Mouse (Mus musculus) liver, embryonic 16.5 days (tissue): ENCODE measurements around the gene Ube2n. TPM values are rescaled to one million over a fixed set of nuclear protein-coding genes. Genes with fewer than 3 reads are reported as not detected.

Source experiments
- ATAC-seq: fragments of 200-750 bp; cut with Nextera tagmentation; 2 replicates; pipeline ENCODE4 v1.8.0; 2017; ENCODE audit warnings: low read depth, mild to moderate bottlenecking, moderate number of reproducible peaks, moderate library complexity
- H3K27ac ChIP-seq: fragments of 300-500 bp; sonication (generic); 2 replicates; pipeline ENCODE4 v1.5.1; 2014; ENCODE audit warnings: mild to moderate bottlenecking, low read length
- H3K27me3 ChIP-seq: fragments of 300-500 bp; sonication (generic); 2 replicates; pipeline ENCODE4 v1.6.1; 2014; ENCODE audit warnings: low read depth, low read length, mixed read lengths; ENCODE audit not compliant: control insufficient read depth, insufficient read depth
- H3K36me3 ChIP-seq: fragments of 300-500 bp; sonication (generic); 2 replicates; pipeline ENCODE4 v1.6.1; 2014; ENCODE audit warnings: mild to moderate bottlenecking; ENCODE audit not compliant: control insufficient read depth, insufficient read depth
- H3K4me1 ChIP-seq: fragments of 300-500 bp; sonication (generic); 2 replicates; pipeline ENCODE4 v1.6.1; 2014; ENCODE audit warnings: low read depth, low read length, mixed read lengths; ENCODE audit not compliant: control insufficient read depth
- H3K4me2 ChIP-seq: fragments of 300-500 bp; sonication (generic); 2 replicates; pipeline ENCODE4 v1.6.1; 2014; ENCODE audit warnings: low read depth, low read length, mixed read lengths
- H3K4me3 ChIP-seq: fragments of 300-500 bp; sonication (generic); 2 replicates; pipeline ENCODE4 v1.5.1; 2014; ENCODE audit warnings: low read depth, mild to moderate bottlenecking, low read length
- H3K9ac ChIP-seq: fragments of 300-500 bp; sonication (generic); 2 replicates; pipeline ENCODE4 v1.6.1; 2014; ENCODE audit warnings: low read depth, low read length
- H3K9me3 ChIP-seq: fragments of 300-500 bp; sonication (generic); replicated peaks from 2 replicates; pipeline ENCODE4 v1.6.1; 2016; ENCODE audit warnings: low read length; ENCODE audit not compliant: control insufficient read depth
- WGBS: fragments of 180-500 bp; shearing (Covaris S2); extraction: QIAGEN DNeasy Blood & Tissue Kit; methylation state at CpG from one replicate; pipeline ENCODE4 v1.1.7; 2014; ENCODE audit not compliant: insufficient replicate concordance; 5-methylcytosine and 5-hydroxymethylcytosine counted together
- polyA plus RNA-seq: library from polyadenylated mRNA; unstranded; fragments of >200 nt; fragmentation: Nextera tagmentation; extraction: Ambion mirVana; gene quantifications from 2 replicates; pipeline ENCODE4 v1.2.1, GENCODE M21; 2015

Ube2n gene
- 103 and 118 TPM in 2 replicates for polyA plus RNA-seq

- ATAC-seq, result peak; percentile 93
- H3K4me2 ChIP-seq, result peak within 1 kb of the TSS; percentile 83
- WGBS, result under 1% methylated on average over 79 of the region's 81 CpGs
- peak within 1 kb of the TSS; percentile 98 for H3K9ac ChIP-seq
- H3K4me1 ChIP-seq, result peaks cover 17% of the 10 kb centered on the region
- no peaks in the 10 kb centered on the region for H3K36me3 ChIP-seq
- no peaks in the 10 kb centered on the region for H3K27me3 ChIP-seq
- H3K9me3 ChIP-seq, result no peaks in the 10 kb centered on the region
- H3K27ac ChIP-seq, result peak within 1 kb of the TSS; percentile 97
- H3K4me3 ChIP-seq, result peak within 1 kb of the TSS; percentile 99
These were observed at the start of gene Ube2n for GRCm38 (mm10) chr10:95514656-95515292. TSS of gene Ube2n (plus strand) at chr10:95515145.

DNA sequence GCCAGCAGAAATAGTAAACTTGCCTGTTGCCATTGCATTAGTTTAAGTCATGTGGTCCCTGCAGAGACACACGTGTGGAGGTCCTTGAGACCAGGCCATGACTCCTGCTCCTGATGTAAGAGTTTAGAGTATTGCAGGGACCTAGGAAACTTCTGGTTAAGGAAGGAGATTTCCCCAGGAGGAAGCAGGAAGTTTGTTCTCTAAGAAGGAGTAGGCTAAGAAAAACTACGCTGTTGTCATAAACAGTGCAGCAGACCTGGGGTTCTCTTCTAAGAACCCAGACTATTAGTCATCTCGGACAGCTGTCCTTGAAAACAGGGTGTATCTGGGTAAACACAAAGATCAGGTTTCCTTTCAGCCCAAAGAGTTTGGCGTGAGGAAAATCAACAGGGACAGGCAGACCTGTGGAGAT, 49.5 kb upstream of the Ube2n start:
- no peak for ATAC-seq
- no peak overlapping the region for H3K9ac ChIP-seq
- no peaks in the 10 kb centered on the region for H3K27me3 ChIP-seq
- H3K9me3 ChIP-seq, result no peaks in the 10 kb centered on the region
- WGBS, result 31% methylated on average over 4 of the region's 4 CpGs
- H3K4me1 ChIP-seq, result no peaks in the 10 kb centered on the region
- H3K36me3 ChIP-seq, result no peaks in the 10 kb centered on the region
- no peak overlapping the region for H3K4me3 ChIP-seq
- no peak overlapping the region for H3K27ac ChIP-seq
- H3K4me2 ChIP-seq, result no peak overlapping the region

GRCm38 (mm10) chr10:95468894-95469293, 46.1 kb upstream of the Ube2n start:
- no peak overlapping the region for H3K27ac ChIP-seq
- H3K9me3 ChIP-seq, result no peaks in the 10 kb centered on the region
- H3K4me3 ChIP-seq, result no peak overlapping the region
- H3K27me3 ChIP-seq, result no peaks in the 10 kb centered on the region
- WGBS, result 52% methylated on average over 4 of the region's 4 CpGs
- H3K4me1 ChIP-seq, result no peaks in the 10 kb centered on the region
- ATAC-seq, result no peak
- H3K36me3 ChIP-seq, result no peaks in the 10 kb centered on the region
- H3K9ac ChIP-seq, result no peak overlapping the region
- no peak overlapping the region for H3K4me2 ChIP-seq

DNA sequence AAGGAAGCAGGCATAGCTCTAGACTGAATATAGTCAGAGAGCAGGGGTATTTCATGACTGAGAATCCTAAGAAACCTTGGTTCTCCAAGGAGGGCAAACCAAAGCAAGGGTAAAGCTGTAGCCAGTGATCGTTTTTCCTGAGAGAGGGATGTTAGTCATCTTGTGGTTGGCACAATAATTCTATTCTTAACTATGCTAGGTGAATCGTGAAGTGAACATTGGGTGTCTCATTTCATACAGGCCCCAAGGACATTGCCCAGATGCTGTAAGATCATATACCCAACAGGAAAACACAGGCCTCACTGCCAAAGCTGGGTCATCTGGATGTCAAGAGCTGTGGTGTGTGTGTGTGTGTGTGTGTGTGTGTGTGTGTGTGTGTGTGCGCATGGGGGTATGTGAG, 43.8 kb upstream of the Ube2n start:
- no peak overlapping the region for H3K4me3 ChIP-seq
- no peak for ATAC-seq
- H3K36me3 ChIP-seq, result no peaks in the 10 kb centered on the region
- H3K4me1 ChIP-seq, result no peaks in the 10 kb centered on the region
- H3K9me3 ChIP-seq, result no peaks in the 10 kb centered on the region
- no peak overlapping the region for H3K27ac ChIP-seq
- H3K9ac ChIP-seq, result no peak overlapping the region
- WGBS, result 55% methylated on average over 3 of the region's 3 CpGs
- no peak overlapping the region for H3K4me2 ChIP-seq
- no peaks in the 10 kb centered on the region for H3K27me3 ChIP-seq

DNA sequence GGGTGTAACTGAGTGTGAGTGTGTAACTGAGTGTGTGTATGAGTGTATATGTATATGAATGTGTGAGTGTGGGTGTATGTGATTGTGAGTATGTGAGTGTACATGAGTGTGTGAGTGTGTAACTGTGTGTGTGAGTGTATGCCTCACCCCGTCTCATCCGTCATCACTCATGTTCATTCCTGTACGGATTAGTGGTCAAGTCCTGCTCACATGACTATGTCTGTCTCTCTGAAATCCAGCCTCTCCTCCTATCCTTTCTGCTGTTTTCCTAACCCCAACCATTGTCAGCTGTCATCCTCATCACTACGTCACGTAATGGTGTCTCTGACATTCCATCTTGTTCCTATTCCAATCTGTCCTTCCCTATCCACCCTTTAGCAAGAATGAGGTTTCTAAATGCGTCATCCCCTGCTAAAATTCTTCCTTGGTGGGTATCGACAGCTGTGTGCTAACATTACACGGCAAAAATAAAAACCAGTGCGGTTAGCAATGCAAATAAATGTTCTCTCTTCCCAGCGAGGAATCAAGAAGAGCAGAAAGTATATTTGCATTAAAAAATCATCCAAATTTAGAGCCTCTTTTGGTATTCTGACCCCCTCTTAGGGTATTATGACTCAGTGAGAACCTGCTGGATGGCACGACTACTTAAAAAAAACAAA, 42.9 kb upstream of the Ube2n start:
- no peak overlapping the region for H3K4me3 ChIP-seq
- no peaks in the 10 kb centered on the region for H3K9me3 ChIP-seq
- no peak for ATAC-seq
- H3K27ac ChIP-seq, result no peak overlapping the region
- no peaks in the 10 kb centered on the region for H3K27me3 ChIP-seq
- H3K4me1 ChIP-seq, result no peaks in the 10 kb centered on the region
- H3K4me2 ChIP-seq, result no peak overlapping the region
- H3K36me3 ChIP-seq, result no peaks in the 10 kb centered on the region
- no peak overlapping the region for H3K9ac ChIP-seq
- 69% methylated on average over 11 of the region's 11 CpGs for WGBS

- Histone ChIP-seq H3K9me3 (no peaks in the 10 kb centered on the region), H3K4me3 (no peak overlapping the region), H3K27me3 (no peaks in the 10 kb centered on the region), H3K4me1 (no peaks in the 10 kb centered on the region), H3K9ac (no peak overlapping the region), H3K4me2 (no peak overlapping the region), H3K27ac (no peak overlapping the region), H3K36me3 (no peaks in the 10 kb centered on the region)
- WGBS, result 13% methylated on average over 10 of the region's 10 CpGs
- ATAC-seq, result no peak
These were observed 39.0 kb upstream of the Ube2n start for GRCm38 (mm10) chr10:95475923-95476322.

DNA sequence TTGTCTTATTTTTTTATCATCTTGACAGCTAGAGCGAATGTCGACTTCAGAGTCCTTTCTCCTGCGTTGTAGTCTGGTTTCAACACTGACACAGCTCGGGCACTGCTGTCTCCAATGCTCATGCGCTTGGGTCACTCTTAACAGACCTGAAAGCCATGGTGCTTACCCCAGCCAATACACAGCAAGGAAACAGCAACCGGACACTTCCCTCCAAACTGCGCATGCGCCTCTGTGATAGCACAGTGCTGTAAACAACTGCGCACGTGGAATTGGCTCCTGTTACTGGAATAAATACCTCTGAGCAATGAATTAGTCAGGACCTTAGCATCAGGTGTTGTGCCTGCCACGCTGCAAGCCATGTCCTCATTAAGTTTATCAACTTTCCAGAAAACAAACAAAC, 37.4 kb upstream of the Ube2n start:
- WGBS, result 70% methylated on average over 11 of the region's 11 CpGs
- H3K9me3 ChIP-seq, result no peaks in the 10 kb centered on the region
- no peak overlapping the region for H3K4me3 ChIP-seq
- H3K36me3 ChIP-seq, result no peaks in the 10 kb centered on the region
- no peaks in the 10 kb centered on the region for H3K4me1 ChIP-seq
- H3K27ac ChIP-seq, result no peak overlapping the region
- no peak overlapping the region for H3K9ac ChIP-seq
- no peak overlapping the region for H3K4me2 ChIP-seq
- H3K27me3 ChIP-seq, result no peaks in the 10 kb centered on the region
- no peak for ATAC-seq

GRCm38 (mm10) chr10:95489653-95490052, 25.3 kb upstream of the Ube2n start:
- H3K36me3 ChIP-seq, result peaks cover 49% of the 10 kb centered on the region
- no peak overlapping the region for H3K4me2 ChIP-seq
- ATAC-seq, result no peak
- no peaks in the 10 kb centered on the region for H3K27me3 ChIP-seq
- no peak overlapping the region for H3K9ac ChIP-seq
- H3K9me3 ChIP-seq, result no peaks in the 10 kb centered on the region; the same call in 1 of the 2 replicates
- WGBS, result 64% methylated on average over 2 of the region's 2 CpGs
- H3K27ac ChIP-seq, result no peak overlapping the region
- H3K4me3 ChIP-seq, result no peak overlapping the region
- H3K4me1 ChIP-seq, result no peaks in the 10 kb centered on the region; the same call in 1 of the 2 replicates

DNA sequence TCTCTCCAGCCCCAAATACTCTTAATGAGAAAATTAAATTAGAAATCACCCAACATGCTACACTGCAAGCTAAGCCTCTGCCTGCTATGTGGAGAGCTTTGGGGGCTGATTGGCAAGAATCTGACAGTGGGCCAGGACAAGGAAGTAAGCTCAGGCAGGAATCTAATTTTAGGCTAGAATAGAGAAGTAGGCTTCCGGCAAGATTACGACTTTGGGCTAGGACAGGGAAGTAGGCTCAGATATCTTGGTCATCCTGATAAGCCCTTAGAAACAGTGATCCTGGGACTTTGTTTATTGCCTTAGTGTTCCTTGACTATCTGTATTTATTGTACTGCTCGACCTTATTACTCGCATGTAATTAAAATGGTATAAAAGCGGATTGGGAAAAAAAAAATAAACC, 20.7 kb upstream of the Ube2n start:
- 65% methylated on average over 5 of the region's 5 CpGs for WGBS

More for the DNA sequence above, 20.7 kb upstream of the Ube2n start:
- no peaks in the 10 kb centered on the region for H3K27me3 ChIP-seq
- H3K4me2 ChIP-seq, result no peak overlapping the region
- no peak for ATAC-seq
- H3K9me3 ChIP-seq, result no peaks in the 10 kb centered on the region; the same call in 1 of the 2 replicates
- H3K27ac ChIP-seq, result no peak overlapping the region
- peaks cover 46% of the 10 kb centered on the region for H3K36me3 ChIP-seq
- H3K9ac ChIP-seq, result no peak overlapping the region
- no peak overlapping the region for H3K4me3 ChIP-seq
- no peaks in the 10 kb centered on the region; the same call in 1 of the 2 replicates for H3K4me1 ChIP-seq
